Mouse (Mus musculus): ENCODE measurements at regions not wholly inside any gene's neighbourhood (a gene's known extent, or its start where the extent isn't known, plus 50 kb on each side); places are given as distances from the start of the nearest gene placed in this dataset.

DNA sequence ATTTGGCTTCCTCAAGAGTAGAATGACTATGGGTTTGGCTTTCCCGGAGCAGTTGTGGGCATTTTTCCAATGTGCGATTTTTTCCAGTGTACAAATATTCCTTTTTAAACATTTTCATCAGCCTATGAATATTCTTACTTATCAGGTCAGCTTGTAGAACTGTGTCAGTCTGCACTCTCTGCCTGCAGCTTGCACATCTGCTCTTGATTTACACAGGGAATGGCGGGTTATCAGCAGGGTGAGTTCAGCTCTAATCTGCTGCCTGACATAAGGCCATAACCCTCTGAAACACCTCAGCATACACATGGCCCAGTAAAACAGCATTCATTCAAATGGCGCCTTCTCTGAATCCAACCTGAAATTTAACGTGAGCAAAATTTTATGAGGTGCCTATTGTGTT, 241.1 kb upstream of the Noct start:
- H3K9me3 ChIP-seq (ENCODE audit: control insufficient read depth, insufficient read depth, low read depth, low read length) = no peaks in the 10 kb centered on the region
- TF ChIP-seq CHD2 (IDR thresholded peaks at IDR 0.05; ENCODE audit: low read depth, low read length) (no peak), ZC3H11A (IDR thresholded peaks at IDR 0.05; ENCODE audit: borderline replicate concordance, low read depth, low read length) (no peak), MAFK (IDR thresholded peaks at IDR 0.05; ENCODE audit: insufficient read depth, low read depth, low read length) (no peak), HCFC1 (IDR thresholded peaks at IDR 0.05; ENCODE audit: borderline replicate concordance, insufficient read depth, low read length) (no peak), ZNF384 (IDR thresholded peaks at IDR 0.05; ENCODE audit: low read depth, low read length) (no peak)
- no peaks in the 10 kb centered on the region for H3K4me1 ChIP-seq (ENCODE audit: control insufficient read depth in 2 of 2, insufficient read depth in 2 of 2, low read length in 2 of 2, poor library complexity in 1 of 2)
- no peak overlapping the region for H3K9ac ChIP-seq (ENCODE audit: insufficient read depth, low read depth, low read length, poor library complexity, severe bottlenecking)
- no peaks in the 10 kb centered on the region for H3K36me3 ChIP-seq (ENCODE audit: control insufficient read depth, insufficient read depth, low read length, poor library complexity, severe bottlenecking)
- no peak overlapping the region for H3K4me3 ChIP-seq (ENCODE audit: insufficient read depth in 1 of 2, low read depth in 1 of 2, low read length in 2 of 2, poor library complexity in 1 of 2, severe bottlenecking in 1 of 2)
- no peak overlapping the region for H3K27ac ChIP-seq (ENCODE audit: insufficient read depth, low read depth, low read length, poor library complexity, severe bottlenecking)
- in situ Hi-C loops (cut with MboI; ENCODE audit: low sequenced_read_pairs in 2 of 2, unreplicated experiment in 2 of 2) = no loop called here
- no peak for DNase-seq (ENCODE audit: low read depth, low spot score)

DNA sequence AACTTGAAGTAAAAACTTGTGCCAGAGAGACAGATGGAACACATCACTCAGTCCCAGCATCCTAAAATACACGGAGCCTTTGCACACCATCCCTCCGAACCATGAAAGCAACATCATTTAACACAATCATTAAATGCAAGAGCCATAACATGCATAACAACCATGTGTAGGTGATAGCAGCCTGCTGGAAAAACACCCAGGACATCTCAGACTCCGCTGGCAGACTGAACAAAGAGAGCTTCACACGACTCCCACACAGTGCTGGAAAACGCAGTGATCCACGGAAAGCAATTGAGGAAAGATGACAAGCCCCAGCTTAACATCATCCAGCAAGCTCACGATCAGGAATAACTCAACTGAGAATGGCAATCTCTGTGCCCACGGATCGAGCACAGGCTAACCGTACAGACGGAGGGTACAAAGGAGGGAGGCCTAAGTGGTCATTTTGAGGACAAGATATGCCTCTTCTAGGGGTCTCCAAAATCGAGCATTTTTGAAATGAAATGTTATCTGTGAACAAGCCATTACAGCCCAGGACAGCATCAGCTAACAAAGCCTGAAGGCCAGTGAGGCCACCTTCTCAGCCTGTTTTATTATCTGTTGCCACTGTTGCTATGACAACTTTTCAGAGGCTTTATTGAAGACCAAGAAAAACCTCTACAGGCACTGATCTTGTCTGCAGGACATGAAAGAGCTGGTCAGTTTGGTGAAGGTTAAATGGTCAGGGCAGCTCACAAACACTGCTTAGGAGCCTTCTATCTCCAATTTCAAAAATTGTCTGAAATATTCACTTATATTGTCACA, 240.1 kb upstream of the Noct start:
- TF ChIP-seq CHD2 (IDR thresholded peaks at IDR 0.05; ENCODE audit: low read depth, low read length) (no peak), HCFC1 (IDR thresholded peaks at IDR 0.05; ENCODE audit: borderline replicate concordance, insufficient read depth, low read length) (no peak), ZC3H11A (IDR thresholded peaks at IDR 0.05; ENCODE audit: borderline replicate concordance, low read depth, low read length) (no peak), MAFK (IDR thresholded peaks at IDR 0.05; ENCODE audit: insufficient read depth, low read depth, low read length) (no peak), ZNF384 (IDR thresholded peaks at IDR 0.05; ENCODE audit: low read depth, low read length) (no peak)
- Histone ChIP-seq H3K4me3 (ENCODE audit: insufficient read depth in 1 of 2, low read depth in 1 of 2, low read length in 2 of 2, poor library complexity in 1 of 2, severe bottlenecking in 1 of 2) (no peak overlapping the region), H3K4me1 (ENCODE audit: control insufficient read depth in 2 of 2, insufficient read depth in 2 of 2, low read length in 2 of 2, poor library complexity in 1 of 2) (no peaks in the 10 kb centered on the region), H3K36me3 (ENCODE audit: control insufficient read depth, insufficient read depth, low read length, poor library complexity, severe bottlenecking) (no peaks in the 10 kb centered on the region), H3K9me3 (ENCODE audit: control insufficient read depth, insufficient read depth, low read depth, low read length) (no peaks in the 10 kb centered on the region), H3K27ac (ENCODE audit: insufficient read depth, low read depth, low read length, poor library complexity, severe bottlenecking) (no peak overlapping the region), H3K9ac (ENCODE audit: insufficient read depth, low read depth, low read length, poor library complexity, severe bottlenecking) (no peak overlapping the region)
- no peak for DNase-seq (ENCODE audit: low read depth, low spot score)
- in situ Hi-C loops (cut with MboI; ENCODE audit: low sequenced_read_pairs in 2 of 2, unreplicated experiment in 2 of 2) = no loop called here

- Histone ChIP-seq H3K27ac (ENCODE audit: insufficient read depth, low read depth, low read length, poor library complexity, severe bottlenecking) (no peak overlapping the region), H3K4me3 (ENCODE audit: insufficient read depth in 1 of 2, low read depth in 1 of 2, low read length in 2 of 2, poor library complexity in 1 of 2, severe bottlenecking in 1 of 2) (no peak overlapping the region), H3K9ac (ENCODE audit: insufficient read depth, low read depth, low read length, poor library complexity, severe bottlenecking) (no peak overlapping the region), H3K4me1 (ENCODE audit: control insufficient read depth in 2 of 2, insufficient read depth in 2 of 2, low read length in 2 of 2, poor library complexity in 1 of 2) (no peaks in the 10 kb centered on the region), H3K36me3 (ENCODE audit: control insufficient read depth, insufficient read depth, low read length, poor library complexity, severe bottlenecking) (no peaks in the 10 kb centered on the region), H3K9me3 (ENCODE audit: control insufficient read depth, insufficient read depth, low read depth, low read length) (no peaks in the 10 kb centered on the region)
- no peak for DNase-seq (ENCODE audit: low read depth, low spot score)
- in situ Hi-C loops (cut with MboI; ENCODE audit: low sequenced_read_pairs in 2 of 2, unreplicated experiment in 2 of 2) = no loop called here
- TF ChIP-seq MAFK (IDR thresholded peaks at IDR 0.05; ENCODE audit: insufficient read depth, low read depth, low read length) (no peak), ZNF384 (IDR thresholded peaks at IDR 0.05; ENCODE audit: low read depth, low read length) (no peak)
These were observed 236.4 kb upstream of the Noct start for GRCm38 (mm10) chr3:50987821-50988220.

- in situ Hi-C loops (cut with MboI; ENCODE audit: low sequenced_read_pairs in 2 of 2, unreplicated experiment in 2 of 2) = no loop called here
- H3K4me1 ChIP-seq (ENCODE audit: control insufficient read depth in 2 of 2, insufficient read depth in 2 of 2, low read length in 2 of 2, poor library complexity in 1 of 2) = no peaks in the 10 kb centered on the region
- no peak for TF ChIP-seq HCFC1 (IDR thresholded peaks at IDR 0.05; ENCODE audit: borderline replicate concordance, insufficient read depth, low read length)
- no peak for TF ChIP-seq CHD2 (IDR thresholded peaks at IDR 0.05; ENCODE audit: low read depth, low read length)
- TF ChIP-seq MAFK (IDR thresholded peaks at IDR 0.05; ENCODE audit: insufficient read depth, low read depth, low read length) = no peak
- no peak for TF ChIP-seq ZC3H11A (IDR thresholded peaks at IDR 0.05; ENCODE audit: borderline replicate concordance, low read depth, low read length)
- TF ChIP-seq ZNF384 (IDR thresholded peaks at IDR 0.05; ENCODE audit: low read depth, low read length) = no peak
- no peaks in the 10 kb centered on the region for H3K36me3 ChIP-seq (ENCODE audit: control insufficient read depth, insufficient read depth, low read length, poor library complexity, severe bottlenecking)
- H3K9ac ChIP-seq (ENCODE audit: insufficient read depth, low read depth, low read length, poor library complexity, severe bottlenecking) = no peak overlapping the region
- no peaks in the 10 kb centered on the region for H3K9me3 ChIP-seq (ENCODE audit: control insufficient read depth, insufficient read depth, low read depth, low read length)
- no peak overlapping the region for H3K4me3 ChIP-seq (ENCODE audit: insufficient read depth in 1 of 2, low read depth in 1 of 2, low read length in 2 of 2, poor library complexity in 1 of 2, severe bottlenecking in 1 of 2)
- DNase-seq (ENCODE audit: low read depth, low spot score) = no peak
- no peak overlapping the region for H3K27ac ChIP-seq (ENCODE audit: insufficient read depth, low read depth, low read length, poor library complexity, severe bottlenecking)
These were observed 233.4 kb upstream of the Noct start for GRCm38 (mm10) chr3:50990810-50991209.

Measured in ES-E14 (cell line).